Mouse (Mus musculus) heart, postnatal 0 days (tissue): ENCODE results near the gene Sds. TPM values are rescaled to one million over a fixed set of nuclear protein-coding genes. Genes with fewer than 3 reads are reported as not detected.

Source experiments
- ATAC-seq: fragments of 200-750 bp; cut with Nextera tagmentation; 2 replicates; pipeline ENCODE4 v1.8.0; 2017; ENCODE audit warnings: low read depth, moderate number of reproducible peaks, moderate library complexity; ENCODE audit not compliant: insufficient read depth
- DNase-seq: peaks from one replicate; pipeline ENCODE4 v3.0.0-alpha.2; 2016; ENCODE audit warnings: low spot score
- H3K27ac ChIP-seq: fragments of 300-500 bp; sonication (generic); 2 replicates; pipeline ENCODE4 v1.5.1; 2014; ENCODE audit warnings: low read depth, mild to moderate bottlenecking
- H3K27me3 ChIP-seq: fragments of 300-500 bp; sonication (generic); 2 replicates; pipeline ENCODE4 v1.6.1; 2014; ENCODE audit warnings: low read length, mixed read lengths; ENCODE audit not compliant: control insufficient read depth, insufficient read depth
- H3K36me3 ChIP-seq: fragments of 300-500 bp; sonication (generic); replicated peaks from 2 replicates; pipeline ENCODE4 v1.6.1; 2014; ENCODE audit warnings: low read length, mixed read lengths; ENCODE audit not compliant: control insufficient read depth, insufficient read depth
- H3K4me1 ChIP-seq: fragments of 300-500 bp; sonication (generic); 2 replicates; pipeline ENCODE4 v1.6.1; 2014; ENCODE audit warnings: antibody characterized with exemption; ENCODE audit not compliant: control insufficient read depth, insufficient read depth
- H3K4me2 ChIP-seq: fragments of 300-500 bp; sonication (generic); 2 replicates; pipeline ENCODE4 v1.6.1; 2014; ENCODE audit warnings: low read depth, mild to moderate bottlenecking, low read length, moderate library complexity
- H3K4me3 ChIP-seq: fragments of 300-500 bp; sonication (generic); 2 replicates; pipeline ENCODE4 v1.5.1; 2014; ENCODE audit warnings: low read depth, low read length
- H3K9ac ChIP-seq: fragments of 300-500 bp; sonication (generic); replicated peaks from 2 replicates; pipeline ENCODE4 v1.6.1; 2014; ENCODE audit warnings: low read depth, low read length, mixed read lengths
- H3K9me3 ChIP-seq: fragments of 300-500 bp; sonication (generic); replicated peaks from 2 replicates; pipeline ENCODE4 v1.6.1; 2016; ENCODE audit warnings: low read length; ENCODE audit not compliant: control insufficient read depth
- CTCF ChIP-seq: IDR thresholded peaks from 2 replicates; pipeline ENCODE4 v1.5.1; 2016; ENCODE audit warnings: antibody characterized with exemption, control low read depth, low read depth
- EP300 ChIP-seq: IDR thresholded peaks from 2 replicates; pipeline ENCODE4 v1.6.1; 2016; ENCODE audit warnings: antibody characterized with exemption, low read depth
- WGBS: fragments of 180-500 bp; shearing (Covaris S2); extraction: QIAGEN DNeasy Blood & Tissue Kit; methylation state at CpG from one replicate; pipeline ENCODE4 v1.1.7; 2014; 5-methylcytosine and 5-hydroxymethylcytosine counted together
- polyA plus RNA-seq: library from polyadenylated mRNA; unstranded; fragments of >200 nt; fragmentation: Nextera tagmentation; extraction: Ambion mirVana; gene quantifications from 2 replicates; pipeline ENCODE4 v1.2.1, GENCODE M21; 2015
- total RNA-seq: library from RNA; depleted of rRNA; stranded (reverse); fragments of >200 nt; gene quantifications from 2 replicates; pipeline ENCODE4 v1.2.3, GENCODE M21; 2014; ENCODE audit warnings: low replicate concordance

The Sds gene
- total and polyA plus RNA-seq, 2 experiments from 2014 or later, result not detected

GRCm38 (mm10) chr5:120435006-120435681 lies 41.2 kb upstream of the Sds start:
- no peak for TF ChIP-seq EP300
- TF ChIP-seq CTCF, result no peak

GRCm38 (mm10) chr5:120435731-120436501 lies 40.4 kb upstream of the Sds start:
- no peak for TF ChIP-seq CTCF
- no peak for TF ChIP-seq EP300
- H3K36me3 ChIP-seq, result no peaks in the 10 kb centered on the region
- H3K9me3 ChIP-seq, result no peaks in the 10 kb centered on the region
- H3K4me1 ChIP-seq, result peaks cover 8% of the 10 kb centered on the region
- no peak overlapping the region for H3K9ac ChIP-seq
- H3K27me3 ChIP-seq, result peaks cover 99% of the 10 kb centered on the region
- no peak overlapping the region for H3K27ac ChIP-seq
- peak overlapping the region; percentile 49 for H3K4me3 ChIP-seq
- DNase-seq (no peak), ATAC-seq (no peak)
- peak overlapping the region; percentile 65 for H3K4me2 ChIP-seq
- WGBS, result under 1% methylated on average over 47 of the region's 47 CpGs

More at GRCm38 (mm10) chr5:120435006-120435681, 41.2 kb upstream of the Sds start:
- WGBS, result 1% methylated on average over 44 of the region's 44 CpGs
- H3K36me3 ChIP-seq, result no peaks in the 10 kb centered on the region
- H3K27ac ChIP-seq, result no peak overlapping the region
- no peak overlapping the region for H3K4me3 ChIP-seq
- ATAC-seq (no peak), DNase-seq (no peak)
- H3K9ac ChIP-seq, result no peak overlapping the region
- H3K27me3 ChIP-seq, result peaks cover 99% of the 10 kb centered on the region
- no peaks in the 10 kb centered on the region for H3K9me3 ChIP-seq
- H3K4me2 ChIP-seq, result no peak overlapping the region
- H3K4me1 ChIP-seq, result peaks cover 6% of the 10 kb centered on the region

- Histone ChIP-seq H3K9ac (no peak overlapping the region), H3K27ac (no peak overlapping the region), H3K36me3 (no peaks in the 10 kb centered on the region), H3K4me2 (no peak overlapping the region), H3K9me3 (no peaks in the 10 kb centered on the region), H3K27me3 (peaks cover 94% of the 10 kb centered on the region), H3K4me1 (peaks cover 8% of the 10 kb centered on the region), H3K4me3 (no peak overlapping the region)
- WGBS, result 0% methylated on average over 18 of the region's 18 CpGs
- TF ChIP-seq EP300, result no peak
- TF ChIP-seq CTCF, result no peak
- no peak for DNase-seq
- no peak for ATAC-seq
These were observed 39.3 kb upstream of the Sds start for GRCm38 (mm10) chr5:120436885-120437495.

GRCm38 (mm10) chr5:120437539-120437938 lies 38.8 kb upstream of the Sds start:
- TF ChIP-seq CTCF (no peak), EP300 (no peak)
- Histone ChIP-seq H3K4me2 (peak overlapping the region; percentile 31; the same call in 1 of the 2 replicates), H3K27me3 (peaks cover 89% of the 10 kb centered on the region), H3K9me3 (no peaks in the 10 kb centered on the region), H3K4me3 (peak overlapping the region; percentile 29), H3K27ac (no peak overlapping the region), H3K4me1 (peaks cover 8% of the 10 kb centered on the region), H3K9ac (no peak overlapping the region), H3K36me3 (no peaks in the 10 kb centered on the region)
- 3% methylated on average over 17 of the region's 17 CpGs for WGBS
- DNase-seq (no peak), ATAC-seq (no peak)

DNA sequence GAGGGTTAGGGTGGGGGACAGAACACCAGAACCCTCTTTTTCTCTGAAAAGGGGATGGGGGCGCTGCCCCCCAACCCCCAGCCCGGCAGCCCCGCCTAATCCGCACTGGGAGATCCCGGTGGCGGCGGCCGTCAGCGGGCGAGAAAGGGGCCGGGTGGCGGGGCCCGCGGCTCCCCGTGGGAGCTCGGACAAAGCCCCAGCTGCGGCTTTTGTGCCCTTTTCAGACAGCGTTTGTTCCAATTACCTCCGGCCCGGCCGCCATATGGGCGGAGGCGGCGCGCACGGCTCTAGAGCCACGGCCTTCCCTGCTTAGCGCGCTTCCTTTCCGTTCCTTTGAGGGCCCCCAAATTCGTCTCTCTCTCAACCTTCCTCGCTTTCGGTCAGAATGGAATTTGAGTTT lies 38.3 kb upstream of the Sds start:
- H3K9me3 ChIP-seq, result no peaks in the 10 kb centered on the region
- H3K4me3 ChIP-seq, result peak overlapping the region; percentile 29
- no peak for DNase-seq
- peak overlapping the region; percentile 31; the same call in 1 of the 2 replicates for H3K4me2 ChIP-seq
- peaks cover 84% of the 10 kb centered on the region for H3K27me3 ChIP-seq
- no peak overlapping the region for H3K9ac ChIP-seq
- no peak overlapping the region for H3K27ac ChIP-seq
- WGBS, result 1% methylated on average over 33 of the region's 33 CpGs
- TF ChIP-seq EP300 (no peak), CTCF (no peak)
- peaks cover 8% of the 10 kb centered on the region for H3K4me1 ChIP-seq
- no peak for ATAC-seq
- no peaks in the 10 kb centered on the region for H3K36me3 ChIP-seq
